Mouse (Mus musculus) cerebellum, postnatal 25 days (tissue): ENCODE data around the gene Lst1.

Experiments
- DNase-seq, 2 experiments: peaks; one replicate each; pipeline ENCODE4 v3.0.0; 2021; ENCODE audit warnings: mixed read lengths in 2 of 2

The Lst1 gene

DNA sequence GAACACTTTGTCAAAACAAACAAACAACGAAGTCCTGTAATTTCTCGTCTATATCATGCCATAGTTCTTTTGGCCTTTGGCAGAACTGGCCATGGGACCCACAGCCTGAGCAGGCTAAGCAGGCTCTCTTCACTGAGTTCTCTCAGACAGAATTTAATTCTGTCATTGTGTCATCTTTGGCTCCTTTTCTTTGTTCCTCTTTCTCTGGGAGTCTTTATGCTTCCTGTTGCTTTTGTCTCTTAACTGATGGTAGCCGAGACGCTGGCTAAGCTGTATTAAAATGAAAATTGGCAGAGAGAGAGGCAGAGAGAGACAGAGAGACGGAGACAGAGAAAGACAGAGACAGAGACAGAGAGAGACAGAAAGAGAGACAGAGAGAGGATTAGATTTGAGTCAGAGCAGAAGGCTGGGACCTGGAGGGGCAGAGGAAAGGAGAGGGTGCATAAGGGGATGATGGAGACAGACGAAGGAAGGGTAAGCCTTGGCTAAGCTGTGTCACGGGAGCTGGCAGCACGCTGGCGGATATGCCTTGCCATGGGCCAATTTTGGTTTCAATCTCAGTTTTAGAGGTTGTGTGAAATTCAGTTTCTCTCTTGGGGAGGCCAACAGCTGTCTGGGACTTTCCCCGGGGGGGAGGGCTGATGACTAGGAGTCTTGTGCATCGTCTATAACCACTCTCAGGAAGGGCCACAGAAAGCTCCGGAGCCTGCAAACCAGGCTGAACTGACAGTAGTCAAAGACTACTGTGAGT, 21.7 kb upstream of the Lst1 start:
- no peak for DNase-seq

DNA sequence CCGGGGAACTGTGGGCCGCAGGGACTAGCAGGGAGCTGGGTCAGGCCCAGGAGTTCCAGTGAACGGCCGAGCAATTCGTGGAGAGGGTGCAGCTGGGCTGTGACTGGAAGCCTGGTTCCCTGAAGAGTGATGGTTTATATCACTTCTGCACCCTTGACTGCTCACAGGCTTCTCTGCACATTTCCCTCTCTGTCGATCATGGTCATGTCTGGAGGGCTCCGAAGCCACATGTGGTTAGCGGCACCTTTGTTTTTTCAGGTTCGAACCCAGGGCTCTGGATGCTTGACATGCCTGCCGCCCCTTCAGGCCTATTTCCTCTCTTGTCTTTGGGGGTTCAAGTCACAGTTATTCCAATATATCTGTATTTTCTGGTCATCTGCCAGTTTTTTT, 17.1 kb upstream of the Lst1 start:
- no peak for DNase-seq

DNA sequence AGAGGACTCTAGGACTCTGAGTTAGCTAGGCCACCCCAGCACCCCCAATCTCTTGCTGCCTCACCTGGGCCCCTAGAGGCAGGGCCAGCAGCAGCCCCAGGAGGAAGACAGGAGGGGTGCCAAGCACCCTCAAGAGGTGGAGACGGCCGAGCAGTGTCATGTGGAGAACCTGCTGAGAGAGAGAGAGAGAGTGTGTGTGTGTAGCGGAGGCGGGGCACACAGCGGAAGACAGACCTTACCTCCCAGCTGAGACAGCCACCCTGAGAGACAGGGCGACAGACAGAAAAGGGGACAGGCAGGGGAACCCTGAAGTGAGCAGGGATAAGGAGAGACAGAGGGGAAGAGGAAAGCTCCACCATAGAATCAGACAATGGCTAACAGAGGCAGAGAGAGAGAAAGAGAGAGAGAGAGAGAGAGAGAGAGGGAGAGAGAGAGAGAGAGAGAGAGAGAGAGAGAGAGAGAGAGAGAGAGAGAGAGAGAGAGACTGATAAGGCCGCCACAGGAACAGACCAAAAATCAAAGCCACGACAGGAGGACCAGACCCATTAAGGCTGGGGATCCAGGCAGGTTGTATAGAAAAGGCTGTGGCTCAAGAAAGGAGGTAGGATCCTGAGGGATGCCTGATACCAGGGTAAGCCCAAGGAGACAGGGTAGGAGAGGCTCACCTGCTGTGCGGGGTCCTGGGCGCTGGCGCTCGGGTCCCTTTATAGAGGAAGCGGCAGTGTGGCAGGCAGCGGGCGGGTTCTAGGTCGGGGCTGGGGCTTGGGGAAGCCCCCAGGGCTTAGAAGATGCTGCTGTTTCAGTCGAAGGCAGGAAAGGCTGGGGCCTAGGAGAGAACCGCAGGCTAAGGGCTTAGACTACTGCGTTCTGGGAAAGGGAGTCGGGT, 16.5 kb upstream of the Lst1 start, which contains the start of gene Lta:
Lta (minus strand) TSS at position 858 of the 886 bp plus-strand sequence.
- no peak for DNase-seq

DNA sequence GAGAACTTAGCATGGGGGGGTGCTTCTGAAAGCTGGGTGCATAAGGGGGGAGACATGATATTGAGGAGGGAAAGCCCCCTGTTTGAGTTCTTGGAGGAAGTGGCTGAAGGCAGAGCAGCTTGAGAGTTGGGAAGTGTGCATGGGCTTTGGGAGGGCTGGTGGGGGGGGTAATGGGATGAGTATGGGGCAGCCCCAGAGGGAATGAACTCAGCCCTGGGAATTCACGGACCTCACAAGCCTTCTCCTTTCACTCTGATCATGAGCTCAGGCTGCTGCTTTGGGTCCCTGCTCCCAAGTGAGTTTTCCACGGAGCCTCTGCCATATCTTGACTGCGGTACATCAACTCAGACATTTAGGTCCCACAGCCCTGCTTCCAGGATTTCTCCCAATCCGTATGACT, 14.2 kb upstream of the Lst1 start:
- DNase-seq: no peak

DNA sequence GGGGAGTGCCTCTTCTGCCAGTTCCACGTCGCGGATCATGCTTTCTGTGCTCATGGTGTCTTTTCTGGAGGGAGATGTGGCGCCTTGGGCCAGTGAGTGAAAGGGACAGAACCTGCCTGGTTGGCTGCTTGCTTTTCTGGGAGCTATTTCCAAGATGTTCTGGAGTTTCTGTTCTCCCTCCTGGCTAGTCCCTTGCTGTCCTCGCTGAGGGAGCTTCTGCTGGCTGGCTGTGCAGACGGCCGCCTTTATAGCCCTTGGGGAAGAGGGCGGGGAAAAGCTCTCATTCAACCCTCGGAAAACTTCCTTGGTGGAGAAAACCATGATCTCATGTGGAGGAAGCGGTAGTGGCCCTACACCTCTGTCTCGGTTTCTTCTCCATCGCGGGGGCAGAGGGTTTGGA, 13.5 kb upstream of the Lst1 start, which contains the start of gene Tnf:
Tnf (minus strand) TSS at position 221 of the 400 bp plus-strand sequence.
- no peak for DNase-seq

DNA sequence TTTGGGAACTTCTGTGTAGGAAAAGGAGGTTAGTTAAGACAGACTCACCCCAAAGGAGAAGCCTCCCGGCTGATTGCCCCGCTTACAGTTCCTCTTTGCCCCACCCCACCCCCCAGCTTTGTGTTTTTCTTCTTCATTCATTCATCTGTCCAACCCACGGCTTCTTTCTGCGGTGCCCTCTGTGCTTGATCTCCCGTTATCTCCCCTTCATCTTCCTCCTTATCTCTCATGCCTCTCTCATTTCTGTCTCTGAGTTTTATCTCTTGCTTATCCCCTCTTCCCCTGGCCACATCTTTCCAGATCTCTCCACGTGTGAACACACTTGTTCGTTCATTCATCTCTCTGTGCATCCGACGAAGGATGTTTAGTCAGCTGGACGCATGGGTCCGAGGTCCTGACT, 12.9 kb upstream of the Lst1 start:
- no peak for DNase-seq

DNA sequence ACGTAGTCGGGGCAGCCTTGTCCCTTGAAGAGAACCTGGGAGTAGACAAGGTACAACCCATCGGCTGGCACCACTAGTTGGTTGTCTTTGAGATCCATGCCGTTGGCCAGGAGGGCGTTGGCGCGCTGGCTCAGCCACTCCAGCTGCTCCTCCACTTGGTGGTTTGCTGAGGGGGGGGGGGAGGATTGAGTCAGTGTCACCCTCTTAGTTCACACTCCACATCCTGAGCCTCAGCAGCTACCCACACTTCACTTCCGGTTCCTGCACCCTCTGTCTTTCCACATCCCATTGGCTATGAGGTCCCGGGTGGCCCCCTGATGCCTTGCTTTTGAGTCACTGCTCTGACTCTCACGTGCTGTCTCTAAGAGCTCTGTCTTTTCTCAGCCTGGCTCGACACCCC, 12.2 kb upstream of the Lst1 start:
- no peak for DNase-seq

DNA sequence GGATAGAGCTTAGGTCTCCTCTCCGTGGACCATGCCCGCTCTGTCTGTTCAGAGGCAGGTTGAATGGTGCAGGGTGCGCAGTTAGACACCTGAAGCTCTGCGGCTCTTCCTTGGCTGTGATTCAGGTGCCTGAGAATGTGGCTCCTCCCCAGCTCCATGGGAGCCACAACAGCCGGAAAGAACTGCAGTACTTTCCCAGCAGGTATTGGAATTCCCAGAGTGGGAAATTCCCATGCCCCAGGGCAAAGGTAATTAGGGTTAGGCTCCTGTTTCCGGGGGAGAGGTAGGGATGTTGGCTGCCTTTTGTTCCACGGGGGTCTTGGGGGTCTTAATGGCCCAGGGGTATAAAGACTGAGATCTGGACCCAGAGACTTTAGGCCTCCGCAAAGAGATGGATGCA, 10.7 kb upstream of the Lst1 start:
- DNase-seq: no peak

DNA sequence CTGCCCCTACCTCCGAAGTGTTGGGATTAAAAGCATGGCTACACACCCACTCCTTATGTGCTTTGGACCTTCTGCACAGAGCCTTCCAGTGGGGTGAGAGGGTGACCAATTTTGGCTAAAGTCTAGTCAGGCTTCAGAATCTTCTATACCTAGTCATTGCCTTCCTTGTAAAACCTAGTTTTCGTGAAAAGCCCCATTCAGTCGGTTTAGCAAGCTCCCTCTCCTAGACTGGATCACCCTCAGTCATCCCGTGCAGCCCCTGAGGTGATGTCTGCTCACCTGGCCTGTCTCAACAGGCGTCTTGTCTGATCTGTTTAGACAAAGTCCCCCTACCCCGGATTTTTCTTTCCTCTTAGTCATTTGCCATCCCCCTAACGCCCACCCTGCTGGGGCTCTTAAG, 9.8 kb upstream of the Lst1 start:
- DNase-seq: no peak

DNA sequence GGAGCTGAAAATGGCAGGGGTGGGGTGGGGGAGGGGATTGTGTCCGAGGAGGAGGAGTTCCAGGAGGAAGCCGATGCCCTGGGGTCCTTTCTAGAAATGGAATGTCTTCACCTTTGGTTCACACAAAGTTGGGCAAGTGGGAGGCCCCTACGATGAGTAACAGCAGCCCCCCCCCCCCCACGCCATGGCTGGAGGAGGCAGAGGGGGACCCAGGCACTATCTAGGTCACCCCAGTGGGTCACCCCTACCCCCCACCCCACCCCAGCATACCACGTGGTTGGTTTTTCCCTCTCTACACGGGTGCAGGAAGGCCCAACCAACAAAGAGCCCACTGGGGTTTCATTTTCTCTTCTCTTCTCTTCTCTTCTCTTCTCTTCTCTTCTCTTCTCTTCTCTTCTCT, 8.9 kb upstream of the Lst1 start:
- DNase-seq: no peak

DNA sequence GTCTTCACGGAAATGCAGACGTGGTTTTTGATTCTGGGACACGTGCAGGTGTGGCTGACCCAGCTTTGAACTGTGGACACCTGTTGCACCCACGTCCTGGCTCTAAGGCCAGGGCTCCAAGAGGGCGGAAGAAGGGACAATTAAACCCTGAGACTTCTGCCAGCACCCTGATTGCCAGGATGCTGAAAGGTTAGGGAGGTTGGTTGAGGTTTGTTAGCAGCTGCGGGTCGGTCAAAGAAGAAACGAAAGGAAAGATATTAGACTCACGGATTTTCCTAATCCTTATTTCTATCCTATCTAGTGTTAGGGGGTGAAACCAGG, 8.0 kb upstream of the Lst1 start:
- peak in 1 of 2 experiments; percentile 17 for DNase-seq

DNA sequence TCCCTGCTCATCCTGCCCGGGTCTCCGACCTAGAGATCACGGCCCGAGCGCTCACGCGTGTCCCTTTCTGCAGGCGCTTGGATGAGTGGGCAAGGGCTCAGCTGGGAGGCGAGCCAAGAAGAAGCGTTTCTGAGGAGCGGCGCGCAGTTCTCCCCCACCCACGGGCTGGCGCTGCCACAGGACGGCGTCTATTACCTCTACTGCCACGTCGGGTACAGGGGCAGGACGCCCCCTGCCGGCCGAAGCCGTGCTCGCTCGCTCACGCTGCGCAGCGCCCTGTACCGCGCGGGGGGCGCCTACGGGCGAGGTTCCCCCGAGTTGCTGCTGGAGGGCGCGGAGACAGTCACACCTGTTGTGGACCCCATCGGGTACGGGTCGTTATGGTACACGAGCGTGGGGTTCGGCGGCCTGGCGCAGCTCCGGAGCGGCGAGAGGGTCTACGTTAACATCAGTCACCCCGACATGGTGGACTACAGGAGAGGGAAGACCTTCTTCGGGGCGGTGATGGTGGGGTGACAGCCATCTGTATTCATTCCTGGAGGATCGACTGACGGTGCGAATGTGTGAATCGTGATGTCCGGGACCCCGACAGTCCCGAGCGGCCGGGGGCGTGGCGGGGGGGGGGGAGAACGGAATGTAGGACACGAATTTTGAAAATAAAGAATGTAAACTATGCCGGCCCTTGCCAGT, 7.5 kb upstream of the Lst1 start:
- peak; percentile 68 to 77 for DNase-seq

DNA sequence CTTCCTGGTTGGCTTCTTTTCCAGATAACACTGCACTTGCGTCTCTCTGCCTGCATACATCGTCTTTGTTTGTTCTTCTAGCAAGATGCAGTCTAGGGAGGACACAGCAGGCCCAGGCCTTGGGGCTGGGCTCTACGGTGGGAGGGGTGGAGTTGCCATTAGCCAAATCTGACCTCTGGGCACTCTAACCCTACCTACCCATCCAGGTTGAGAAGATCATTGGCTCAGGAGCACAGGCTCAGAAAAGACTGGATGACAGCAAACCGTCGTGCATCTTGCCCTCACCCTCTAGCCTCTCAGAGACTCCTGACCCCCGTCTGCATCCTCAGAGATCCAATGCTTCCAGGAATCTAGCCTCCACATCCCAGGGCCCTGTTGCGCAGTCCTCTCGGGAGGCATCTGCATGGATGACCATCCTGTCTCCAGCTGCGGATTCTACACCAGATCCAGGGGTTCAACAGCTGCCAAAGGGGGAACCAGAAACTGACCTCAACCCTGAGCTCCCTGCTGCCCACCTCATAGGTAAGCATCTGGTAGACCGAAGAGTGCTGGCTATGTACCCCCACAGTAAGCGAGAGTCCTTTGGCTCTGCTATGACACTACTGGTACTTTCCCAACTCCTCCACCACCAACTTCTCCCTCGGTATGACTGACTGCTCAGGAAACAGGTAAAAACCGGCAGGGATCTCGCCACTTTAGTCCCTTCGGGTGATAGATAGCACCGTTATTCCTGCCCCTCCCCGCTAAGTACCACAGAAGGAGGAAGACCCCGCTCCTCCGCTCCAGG, 6.8 kb upstream of the Lst1 start:
- DNase-seq: no peak

DNA sequence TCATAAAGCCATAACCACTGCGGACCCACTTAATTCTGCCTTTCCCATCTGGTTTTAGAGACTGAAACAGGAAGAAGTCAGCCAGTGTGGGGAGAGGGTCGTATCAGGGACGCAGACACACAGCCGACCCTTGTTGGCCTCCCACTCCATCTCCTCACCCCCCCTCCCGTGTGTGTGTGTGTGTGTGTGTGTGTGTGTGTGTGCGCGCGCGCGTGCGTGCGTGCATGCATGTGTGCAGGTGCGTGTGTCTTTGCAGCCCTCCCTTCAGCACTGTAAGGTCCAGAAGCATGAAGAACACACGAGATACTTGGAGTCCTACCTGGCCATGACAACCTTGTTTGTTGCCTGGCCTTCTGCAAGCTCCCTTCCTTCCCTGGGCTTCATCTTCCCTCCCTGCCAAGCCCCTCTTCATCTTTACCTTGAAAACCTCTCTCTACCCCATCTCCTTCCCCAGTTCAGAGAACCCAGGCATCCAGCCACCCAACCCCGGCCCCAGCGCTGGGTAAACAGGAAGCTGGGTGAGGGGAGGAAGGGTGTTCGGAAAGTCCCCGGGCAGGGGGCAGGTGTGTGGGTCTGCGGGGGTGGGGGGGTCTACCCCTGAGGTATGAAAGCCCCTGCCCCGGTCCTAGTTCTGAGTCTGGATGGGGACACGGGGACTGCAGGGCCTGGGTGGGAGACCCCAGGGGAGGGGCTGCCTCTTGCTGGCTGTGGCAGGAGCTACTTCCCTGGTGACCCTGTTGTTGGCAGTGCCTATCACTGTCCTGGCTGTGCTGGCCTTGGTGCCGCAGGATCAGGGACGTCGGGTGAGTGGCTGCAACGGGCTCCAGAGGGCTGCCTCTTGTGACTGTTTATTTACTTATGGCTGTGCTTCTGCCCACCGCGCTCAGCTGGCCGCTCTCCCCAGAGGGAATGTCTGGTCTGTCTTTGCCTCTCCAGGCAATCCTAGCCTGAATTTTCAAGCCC, 5.9 kb upstream of the Lst1 start, which contains the start of gene Ltb:
Ltb (plus strand) TSS at position 559 of the 963 bp plus-strand sequence.
- no peak for DNase-seq

DNA sequence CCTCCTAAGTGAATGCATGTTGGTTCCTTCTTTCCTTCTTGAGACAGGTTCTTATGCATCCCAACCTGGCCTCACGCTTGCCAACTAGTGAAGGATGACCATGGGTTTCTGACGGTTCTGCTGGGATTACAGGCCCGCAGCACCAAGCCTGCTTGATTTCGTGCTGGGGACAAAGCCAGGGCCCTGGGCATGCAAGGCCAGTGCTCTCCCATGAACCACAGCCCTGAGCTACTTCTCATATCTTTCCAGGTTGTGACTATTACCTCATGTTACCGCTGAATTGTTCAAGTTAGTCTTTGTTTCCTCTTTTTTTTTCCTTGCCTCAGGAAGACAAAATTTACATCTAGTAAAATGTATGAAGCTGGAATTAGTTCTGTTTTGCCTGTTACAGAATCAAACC, 4.7 kb upstream of the Lst1 start:
- DNase-seq: no peak

DNA sequence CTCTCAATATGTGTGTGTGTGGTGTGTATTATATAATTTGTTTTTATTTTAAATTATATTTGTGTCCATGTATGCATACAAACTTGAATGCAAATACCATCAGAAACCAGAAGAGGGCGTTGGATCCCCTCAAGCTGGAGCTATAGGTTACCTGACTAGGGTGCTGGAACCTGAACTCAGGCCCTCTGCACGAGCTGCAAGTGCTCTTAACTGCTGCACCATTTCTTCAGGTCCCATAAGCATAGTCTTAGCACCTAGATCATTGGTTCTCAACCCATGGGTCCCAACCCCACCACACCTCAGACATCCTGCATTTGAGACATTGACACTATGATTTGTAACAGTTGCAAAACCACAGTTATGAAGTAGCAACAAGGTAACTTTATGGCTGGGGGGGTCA, 3.5 kb upstream of the Lst1 start:
- DNase-seq: no peak

DNA sequence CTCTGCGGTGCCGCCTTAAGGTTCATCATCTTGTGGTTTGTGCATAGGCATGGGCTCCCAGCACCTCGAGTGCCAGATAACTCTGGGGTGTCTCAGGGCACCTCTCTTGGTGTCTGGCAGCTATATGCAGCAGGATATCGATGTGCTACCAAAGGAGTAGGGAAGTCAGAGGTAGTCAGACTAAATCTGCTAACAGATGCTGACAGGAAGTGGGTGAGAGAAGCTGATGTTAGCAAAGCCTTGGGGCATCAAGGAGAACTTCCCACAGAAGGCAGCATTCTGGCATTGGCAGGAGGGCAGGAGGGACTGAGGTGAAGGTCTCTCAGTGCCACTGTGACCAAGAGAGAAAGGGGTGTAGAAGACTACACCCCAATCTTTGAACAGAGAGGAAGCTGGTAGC, 1.9 kb upstream of the Lst1 start:
- DNase-seq: no peak

DNA sequence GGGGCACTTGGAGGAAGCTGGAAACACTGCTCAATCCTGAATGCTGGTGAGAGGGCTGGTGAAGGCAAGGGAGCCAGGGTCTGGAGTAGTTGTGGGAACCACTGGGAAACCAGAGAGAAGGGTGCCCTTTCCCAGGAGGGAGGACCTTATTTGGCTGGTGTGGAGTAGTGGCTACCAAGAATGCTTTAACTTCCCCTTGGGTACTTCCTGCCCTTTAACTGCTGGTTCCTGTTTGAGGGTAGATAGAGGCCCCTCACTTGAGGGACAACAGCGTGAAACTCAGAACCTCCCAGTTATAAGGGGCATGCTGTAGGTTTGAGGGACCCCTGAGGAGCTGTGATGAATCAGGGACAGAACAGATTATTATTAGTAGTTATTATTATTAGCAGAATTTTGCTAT, 947 bp upstream of the Lst1 start:
- DNase-seq: no peak

DNA sequence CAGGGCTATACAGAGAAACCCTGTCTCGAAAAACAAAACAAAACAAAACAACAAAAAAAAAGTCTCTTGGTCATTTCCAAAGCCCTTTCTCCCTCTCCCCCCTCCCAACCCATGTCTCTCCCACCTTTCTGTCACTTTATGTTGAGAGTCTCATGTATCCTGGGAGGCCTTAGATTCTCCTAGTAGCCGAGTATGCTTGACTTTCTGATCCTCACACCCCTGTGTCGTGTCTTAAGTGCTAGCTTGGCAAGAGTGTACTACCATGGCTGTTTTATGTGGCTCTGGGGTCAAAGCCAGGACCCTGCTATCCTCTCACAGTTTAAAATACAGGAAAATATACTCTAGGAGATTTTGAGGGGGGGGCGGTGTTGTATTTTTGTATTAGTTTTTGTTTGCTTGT, 894 bp downstream of the Lst1 start:
- DNase-seq: no peak

DNA sequence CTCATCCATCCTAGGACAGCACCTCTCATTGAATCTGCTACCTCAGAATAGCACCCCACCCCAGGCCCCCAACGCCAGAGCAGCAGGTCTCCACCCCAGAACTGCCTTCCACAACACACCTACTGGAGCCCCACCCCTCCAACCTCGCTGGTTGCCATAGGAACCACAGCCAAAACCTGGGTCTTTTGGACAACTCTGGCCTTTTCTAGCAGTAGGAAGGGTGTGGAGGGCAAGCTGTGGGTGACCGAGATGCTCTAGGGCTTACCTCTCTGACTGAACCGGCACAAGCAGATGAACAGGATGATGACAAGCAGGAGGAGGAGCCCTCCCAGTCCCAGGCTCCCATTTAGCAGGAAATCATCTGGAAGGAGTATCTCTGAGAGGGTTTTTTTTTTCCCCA, 1.6 kb downstream of the Lst1 start:
- no peak for DNase-seq
